Mouse (Mus musculus): ENCODE data around the gene Micu1. TPM values are rescaled to one million over a fixed set of nuclear protein-coding genes. Genes with fewer than 3 reads are reported as not detected.

Gene Micu1
- polyA plus RNA-seq, 1 experiment from 2014 or later, result 87.9 TPM

DNA sequence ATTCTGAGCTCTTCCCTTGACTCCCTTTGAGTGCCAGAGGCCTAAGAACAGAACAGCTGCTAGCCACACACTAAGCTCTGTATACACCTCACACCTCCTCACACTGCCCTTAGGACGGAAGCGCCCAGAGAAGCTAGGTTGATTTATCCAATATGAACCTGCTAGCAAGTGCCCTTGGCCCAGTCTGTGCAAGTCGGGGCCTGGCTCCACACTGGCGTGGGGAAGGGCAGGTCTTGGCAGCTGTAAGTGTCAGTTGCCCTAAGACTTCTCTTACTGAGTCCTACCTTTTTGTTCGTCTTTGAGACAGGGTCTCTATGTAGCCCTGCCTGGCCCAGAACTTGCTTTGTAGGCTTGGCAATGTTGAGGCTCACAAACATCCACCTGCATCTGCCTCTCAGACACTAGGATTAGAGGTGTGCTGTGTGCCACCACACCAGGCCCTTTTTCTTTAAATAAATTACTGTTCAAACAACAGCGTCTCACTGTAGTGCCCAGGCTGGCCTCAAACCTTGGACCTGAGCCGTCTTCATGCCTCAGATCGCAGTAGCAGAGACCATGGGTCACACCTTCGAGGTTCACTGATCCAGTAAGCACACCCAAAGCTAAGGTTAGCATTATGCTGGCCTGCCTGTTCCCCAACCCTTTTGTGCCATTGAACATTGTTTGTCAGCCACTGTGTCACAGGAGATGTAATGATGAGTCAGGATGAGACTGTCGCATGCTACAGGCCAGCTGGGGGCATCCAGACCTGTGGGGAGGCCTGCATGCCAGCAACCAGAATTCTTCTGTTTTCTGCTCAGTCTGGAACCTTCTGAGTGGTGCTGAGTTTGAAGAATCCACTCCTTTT, 182.3 kb downstream of the Micu1 start:
- ATAC-seq (ENCODE audit: low read depth), result no peak
- 0 out of 2 replicates have a peak overlapping the region, but pooled peaks have one; percentile 34 for H3K9ac ChIP-seq
- 90% methylated on average over 10 of the region's 10 CpGs for WGBS
- no peaks in the 10 kb centered on the region for H3K9me3 ChIP-seq
- no peaks in the 10 kb centered on the region for H3K27me3 ChIP-seq
- no peak overlapping the region for H3K27ac ChIP-seq (replicated peaks)
- H3K4me2 ChIP-seq, result no peak overlapping the region
- no peaks in the 10 kb centered on the region for H3K36me3 ChIP-seq
- no peak overlapping the region for H3K4me3 ChIP-seq
- peaks cover 26% of the 10 kb centered on the region for H3K4me1 ChIP-seq (replicated peaks)

DNA sequence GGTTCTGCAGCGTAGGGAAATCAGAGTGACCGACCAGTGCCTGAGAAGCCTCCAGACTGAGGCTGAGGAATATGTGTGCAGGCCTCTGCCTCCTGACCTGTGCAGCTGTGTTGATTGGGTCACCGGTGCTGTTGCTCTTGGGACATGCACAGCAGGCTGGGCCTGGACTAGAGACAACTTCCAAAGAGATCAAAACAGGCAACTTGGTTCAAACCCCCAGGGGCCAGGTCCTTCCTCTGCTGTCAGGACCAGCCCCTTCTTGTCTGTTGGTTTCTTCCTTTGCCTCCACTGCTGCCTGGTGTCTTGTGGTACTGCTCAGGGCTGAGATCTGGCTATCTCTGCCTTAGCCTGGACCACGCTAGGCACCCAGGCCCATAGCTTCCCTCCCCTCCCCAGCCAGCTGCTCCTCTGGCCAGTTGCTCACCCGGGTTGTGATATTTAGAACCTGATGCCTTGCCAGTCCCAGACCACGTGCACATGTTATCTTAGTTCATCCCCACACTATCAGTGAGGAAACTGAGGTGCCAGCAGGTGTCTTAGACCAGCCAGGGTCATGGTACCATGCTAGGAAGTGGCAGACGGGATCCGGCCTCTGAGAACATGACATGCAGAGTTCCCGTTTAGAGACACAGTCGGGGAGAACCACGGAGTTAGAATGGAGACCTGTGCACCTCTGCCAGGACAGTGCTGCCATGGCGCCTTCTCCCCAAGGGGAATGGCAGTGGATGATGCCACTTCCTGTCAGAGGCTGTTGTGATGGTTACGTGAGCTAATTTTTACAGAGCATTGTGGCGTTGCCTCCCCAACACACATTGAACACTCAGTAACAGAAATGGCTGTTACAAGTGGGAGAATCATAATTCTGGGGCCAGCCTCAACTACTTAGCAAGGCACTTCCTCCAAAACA, 183.2 kb downstream of the Micu1 start:
- H3K9me3 ChIP-seq, result no peaks in the 10 kb centered on the region
- H3K36me3 ChIP-seq, result peaks cover under 1% of the 10 kb centered on the region
- no peak for ATAC-seq (ENCODE audit: low read depth)
- 0 out of 2 replicates have a peak overlapping the region, but pooled peaks have one; percentile 34 for H3K9ac ChIP-seq
- no peak overlapping the region for H3K4me2 ChIP-seq
- H3K4me1 ChIP-seq (replicated peaks), result peaks cover 24% of the 10 kb centered on the region
- WGBS, result 91% methylated on average over 14 of the region's 14 CpGs
- H3K27ac ChIP-seq (replicated peaks), result no peak overlapping the region
- no peaks in the 10 kb centered on the region for H3K27me3 ChIP-seq
- H3K4me3 ChIP-seq, result no peak overlapping the region

DNA sequence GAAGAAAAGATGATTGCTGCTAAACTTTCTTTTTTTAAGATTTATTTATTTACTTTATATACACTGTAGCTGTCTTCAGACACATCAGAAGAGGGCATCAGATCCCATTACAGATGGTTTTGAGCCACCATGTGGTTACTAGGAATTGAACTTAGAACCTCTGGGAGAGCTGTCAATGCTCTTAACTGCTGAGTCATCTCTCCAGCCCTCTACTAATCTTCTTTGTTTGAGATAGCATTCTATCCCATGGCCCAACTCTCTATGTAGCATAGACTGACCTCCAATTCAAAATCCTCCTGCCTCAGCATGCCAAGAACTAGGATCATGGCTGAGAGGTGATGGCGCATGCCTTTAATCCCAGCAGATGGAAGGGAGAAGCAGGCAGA, 183.8 kb downstream of the Micu1 start:
- H3K4me3 ChIP-seq, result no peak overlapping the region
- no peak for ATAC-seq (ENCODE audit: low read depth)
- H3K27ac ChIP-seq (replicated peaks), result no peak overlapping the region
- H3K4me2 ChIP-seq, result no peak overlapping the region
- whole genome bisulfite sequencing, result 100% methylated on average over 1 of the region's 1 CpGs
- no peak overlapping the region for H3K9ac ChIP-seq
- H3K36me3 ChIP-seq, result peaks cover 7% of the 10 kb centered on the region
- H3K9me3 ChIP-seq, result no peaks in the 10 kb centered on the region
- H3K27me3 ChIP-seq, result no peaks in the 10 kb centered on the region
- H3K4me1 ChIP-seq (replicated peaks), result peaks cover 17% of the 10 kb centered on the region

DNA sequence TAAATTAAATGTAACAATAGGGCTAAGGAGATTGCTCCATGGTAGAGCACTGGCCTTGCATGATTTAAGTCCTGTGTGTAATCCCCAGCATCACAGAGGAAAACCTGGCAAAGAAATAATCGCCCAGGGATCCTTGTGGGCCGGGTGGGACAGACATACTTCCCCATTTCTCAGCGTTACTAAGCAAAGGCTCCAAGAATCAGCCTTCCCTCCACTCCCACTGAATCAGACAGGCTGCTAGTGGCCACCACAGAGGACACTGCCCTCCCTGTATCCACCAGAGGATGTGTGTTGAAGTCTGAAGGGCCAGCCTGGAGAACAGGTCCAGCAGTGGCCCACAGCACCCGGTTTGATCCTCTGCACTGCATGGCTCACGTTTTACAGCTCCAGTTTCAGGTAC, 185.2 kb downstream of the Micu1 start:
- no peak overlapping the region for H3K4me2 ChIP-seq
- H3K9ac ChIP-seq, result no peak overlapping the region
- no peak for ATAC-seq (ENCODE audit: low read depth)
- peaks cover 14% of the 10 kb centered on the region; the same call in 1 of the 2 replicates for H3K4me1 ChIP-seq (replicated peaks)
- no peak overlapping the region for H3K27ac ChIP-seq (replicated peaks)
- H3K36me3 ChIP-seq, result peaks cover 20% of the 10 kb centered on the region
- WGBS, result 90% methylated on average over 5 of the region's 5 CpGs
- no peaks in the 10 kb centered on the region for H3K27me3 ChIP-seq
- H3K4me3 ChIP-seq, result no peak overlapping the region
- no peaks in the 10 kb centered on the region for H3K9me3 ChIP-seq

DNA sequence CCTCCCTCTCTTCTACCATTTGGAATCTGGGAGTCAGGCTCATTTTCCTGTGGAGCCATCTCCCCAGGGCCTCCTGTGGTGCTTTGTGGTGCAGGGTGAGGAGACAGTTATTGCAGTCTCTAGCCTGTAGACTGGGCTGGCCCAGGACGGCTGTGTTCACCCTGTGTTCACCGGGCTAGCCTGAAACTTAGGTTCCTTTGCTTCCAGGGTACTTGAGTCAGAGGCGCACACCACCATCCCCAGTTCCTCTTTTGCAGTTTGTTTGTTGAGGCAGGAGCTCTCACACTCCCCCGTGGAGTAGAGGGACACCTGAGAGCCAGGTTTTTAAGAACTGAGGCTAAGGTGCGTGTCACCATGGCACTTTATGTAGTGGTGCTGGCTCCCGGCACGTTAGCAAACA, 187.1 kb downstream of the Micu1 start:
- no peak overlapping the region for H3K4me3 ChIP-seq
- ATAC-seq (ENCODE audit: low read depth), result no peak
- H3K27me3 ChIP-seq, result no peaks in the 10 kb centered on the region
- peaks cover 26% of the 10 kb centered on the region; the same call in 1 of the 2 replicates for H3K4me1 ChIP-seq (replicated peaks)
- no peak overlapping the region for H3K4me2 ChIP-seq
- WGBS, result 90% methylated on average over 7 of the region's 7 CpGs
- H3K9ac ChIP-seq, result no peak overlapping the region
- peaks cover 29% of the 10 kb centered on the region for H3K36me3 ChIP-seq
- 0 out of 2 replicates have a peak overlapping the region, but pooled peaks have one; percentile 34 for H3K27ac ChIP-seq (replicated peaks)
- no peaks in the 10 kb centered on the region for H3K9me3 ChIP-seq

DNA sequence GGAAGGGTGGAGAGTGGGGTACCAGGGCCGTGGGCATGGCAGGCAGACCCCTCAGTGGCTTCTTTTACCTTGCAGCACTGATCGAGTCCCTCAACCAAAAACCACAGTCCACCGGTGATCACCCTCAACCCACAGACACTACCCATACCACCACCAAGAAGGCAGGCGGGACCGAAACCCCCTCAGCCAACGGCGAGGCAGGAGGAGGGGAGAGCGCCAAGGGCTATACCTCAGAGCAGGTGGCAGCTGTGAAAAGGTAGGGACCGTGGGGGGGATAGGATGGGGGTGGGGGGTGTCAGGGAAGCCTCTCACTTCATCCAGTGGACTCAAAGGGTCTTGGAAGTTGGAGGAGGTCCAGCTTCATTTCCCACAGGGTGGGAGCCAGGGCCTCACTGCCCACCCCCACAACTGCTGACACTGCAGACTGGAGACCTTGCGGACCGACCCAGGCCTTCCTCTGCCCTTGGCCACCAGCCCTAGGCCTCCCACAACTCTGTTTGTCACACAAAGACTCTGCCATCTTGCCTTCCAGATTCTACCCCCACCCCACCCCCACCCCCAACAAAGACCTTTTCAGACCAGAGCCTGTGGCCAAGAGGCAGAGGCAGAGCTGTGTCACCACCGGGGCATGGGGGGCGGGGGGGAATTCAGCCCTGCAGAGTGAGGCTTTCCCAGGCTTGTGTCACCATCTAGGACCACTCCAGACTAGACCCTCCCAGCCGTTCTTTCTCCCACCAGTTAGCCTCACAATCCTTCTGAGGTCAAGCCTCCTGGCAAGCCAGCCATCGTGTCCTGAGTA, 187.9 kb downstream of the Micu1 start:
- H3K36me3 ChIP-seq, result peaks cover 32% of the 10 kb centered on the region
- no peak overlapping the region for H3K4me2 ChIP-seq
- H3K27me3 ChIP-seq, result no peaks in the 10 kb centered on the region
- H3K4me3 ChIP-seq, result no peak overlapping the region
- no peaks in the 10 kb centered on the region for H3K9me3 ChIP-seq
- peaks cover 25% of the 10 kb centered on the region for H3K4me1 ChIP-seq (replicated peaks)
- 86% methylated on average over 15 of the region's 15 CpGs for WGBS
- ATAC-seq (ENCODE audit: low read depth), result no peak
- peak overlapping the region; percentile 26; the same call in 1 of the 2 replicates for H3K9ac ChIP-seq
- peak overlapping the region; percentile 42 for H3K27ac ChIP-seq (replicated peaks)

DNA sequence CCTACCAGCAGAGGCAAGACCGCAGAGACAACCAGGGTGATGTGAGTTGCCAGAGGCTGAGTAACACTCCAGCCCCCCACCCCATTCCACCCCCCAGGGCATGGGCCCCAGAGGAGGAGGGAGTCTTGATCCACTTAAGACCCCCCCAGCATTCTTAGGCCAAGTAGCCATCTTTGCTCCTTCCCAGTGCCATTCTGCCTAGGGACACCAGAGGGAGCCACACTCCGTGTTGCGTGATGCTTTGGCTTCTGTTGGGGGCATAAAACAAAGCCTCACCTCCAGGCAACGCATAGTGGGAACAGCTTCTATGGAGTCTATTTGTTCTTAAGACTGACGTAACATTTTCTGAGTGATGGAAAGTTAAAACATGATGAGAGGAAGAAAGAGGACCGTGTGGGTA, 190.7 kb downstream of the Micu1 start:
- 0 out of 2 replicates have a peak overlapping the region, but pooled peaks have one; percentile 14 for H3K9ac ChIP-seq
- no peak overlapping the region for H3K4me2 ChIP-seq
- no peaks in the 10 kb centered on the region for H3K9me3 ChIP-seq
- no peak for ATAC-seq (ENCODE audit: low read depth)
- H3K36me3 ChIP-seq, result peaks cover 50% of the 10 kb centered on the region
- H3K4me3 ChIP-seq, result no peak overlapping the region
- WGBS, result 32% methylated on average over 6 of the region's 6 CpGs
- H3K4me1 ChIP-seq (replicated peaks), result peaks cover 45% of the 10 kb centered on the region
- no peak overlapping the region; the same call in 1 of the 2 replicates for H3K27ac ChIP-seq (replicated peaks)
- no peaks in the 10 kb centered on the region for H3K27me3 ChIP-seq

DNA sequence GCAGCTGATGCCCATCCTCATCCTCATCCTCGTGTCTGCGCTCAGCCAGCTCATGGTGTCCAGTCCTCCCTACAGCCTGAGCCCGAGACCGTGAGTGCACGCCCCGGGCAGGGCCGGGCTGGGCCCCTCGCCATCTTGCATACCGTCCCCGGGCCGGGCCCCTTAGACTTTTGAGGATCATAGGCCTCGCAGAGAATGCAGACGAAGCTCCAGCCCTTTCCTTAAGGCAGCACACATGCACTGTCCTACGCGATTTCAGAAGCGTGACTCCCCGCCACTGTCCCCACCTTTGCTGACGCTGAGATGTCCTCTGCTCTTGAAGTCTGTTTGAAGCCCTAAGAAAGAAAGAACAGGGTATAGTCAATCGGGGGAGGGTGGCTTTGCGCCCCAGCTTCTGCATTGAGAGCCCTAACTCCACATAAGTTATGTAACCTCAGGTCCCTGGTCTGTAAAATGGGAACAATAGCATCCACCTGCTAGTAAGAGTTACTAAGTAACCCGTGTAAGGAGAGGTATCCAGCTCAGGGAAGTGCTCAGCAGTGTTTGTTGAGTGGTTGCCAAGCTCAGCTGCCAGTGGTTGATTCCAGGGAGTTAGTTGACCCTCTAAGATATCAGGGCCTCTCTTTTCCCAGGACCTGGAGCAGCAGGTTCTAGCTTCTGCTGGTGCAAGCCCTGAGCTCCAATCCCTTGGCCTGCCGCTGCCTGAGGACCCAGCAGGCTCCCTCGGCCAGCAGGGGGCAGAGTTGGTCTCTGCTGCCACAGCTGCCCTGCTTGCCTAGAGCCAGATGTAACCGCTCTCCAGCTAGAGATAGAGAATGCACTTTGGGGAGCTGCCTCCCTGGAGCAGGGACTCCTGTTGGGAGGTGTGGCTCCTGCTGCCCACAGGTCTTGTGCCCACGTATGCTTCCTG, 192.2 kb downstream of the Micu1 start:
- Histone ChIP-seq H3K4me1 (replicated peaks) (peaks cover 56% of the 10 kb centered on the region), H3K4me2 (no peak overlapping the region), H3K27me3 (no peaks in the 10 kb centered on the region), H3K4me3 (no peak overlapping the region), H3K27ac (replicated peaks) (0 out of 2 replicates have a peak overlapping the region, but pooled peaks have one; percentile 7), H3K9me3 (no peaks in the 10 kb centered on the region), H3K9ac (no peak overlapping the region), H3K36me3 (peaks cover 54% of the 10 kb centered on the region)
- 80% methylated on average over 25 of the region's 25 CpGs for WGBS
- no peak for ATAC-seq (ENCODE audit: low read depth)

DNA sequence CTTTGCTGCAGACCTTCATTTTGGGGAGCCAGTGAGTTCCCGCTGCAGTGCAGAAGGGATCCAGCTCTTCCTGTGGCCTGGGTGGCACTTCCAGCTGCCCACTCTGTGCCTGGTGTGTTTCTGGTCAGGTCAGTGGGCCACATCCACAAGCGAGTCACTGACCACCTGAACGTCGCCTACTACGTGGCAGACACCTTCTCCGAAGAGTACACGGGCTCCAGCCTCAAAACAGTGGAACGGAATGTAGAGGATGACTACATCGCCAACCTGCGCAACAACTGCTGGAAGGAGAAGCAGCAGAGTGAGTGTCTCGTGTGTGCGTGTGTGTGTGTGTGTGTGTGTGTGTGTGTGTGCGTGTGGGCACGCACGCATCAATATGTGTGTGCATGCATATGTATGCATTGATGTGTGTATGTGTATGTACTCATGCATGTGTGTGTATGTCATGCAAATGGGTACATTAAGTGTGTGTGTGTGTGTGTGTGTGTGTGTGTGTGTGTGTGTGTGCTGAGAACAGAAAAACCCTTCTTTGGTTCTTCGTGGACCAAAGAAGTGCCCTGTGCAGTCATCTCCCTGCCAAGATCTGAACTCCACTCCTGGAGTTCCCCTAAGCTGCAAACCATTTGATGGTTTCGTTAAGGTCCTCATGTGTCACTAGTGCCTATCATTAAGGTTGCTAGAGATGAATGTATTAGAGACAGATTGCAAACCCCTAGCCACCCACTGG, 193.3 kb downstream of the Micu1 start:
- H3K36me3 ChIP-seq, result peaks cover 52% of the 10 kb centered on the region
- H3K4me3 ChIP-seq, result no peak overlapping the region
- no peak overlapping the region for H3K4me2 ChIP-seq
- H3K4me1 ChIP-seq (replicated peaks), result peaks cover 67% of the 10 kb centered on the region
- H3K27me3 ChIP-seq, result no peaks in the 10 kb centered on the region
- H3K9me3 ChIP-seq, result no peaks in the 10 kb centered on the region
- H3K27ac ChIP-seq (replicated peaks), result 0 out of 2 replicates have a peak overlapping the region, but pooled peaks have one; percentile 98
- ATAC-seq (ENCODE audit: low read depth), result no peak
- WGBS, result 95% methylated on average over 17 of the region's 17 CpGs
- no peak overlapping the region for H3K9ac ChIP-seq

DNA sequence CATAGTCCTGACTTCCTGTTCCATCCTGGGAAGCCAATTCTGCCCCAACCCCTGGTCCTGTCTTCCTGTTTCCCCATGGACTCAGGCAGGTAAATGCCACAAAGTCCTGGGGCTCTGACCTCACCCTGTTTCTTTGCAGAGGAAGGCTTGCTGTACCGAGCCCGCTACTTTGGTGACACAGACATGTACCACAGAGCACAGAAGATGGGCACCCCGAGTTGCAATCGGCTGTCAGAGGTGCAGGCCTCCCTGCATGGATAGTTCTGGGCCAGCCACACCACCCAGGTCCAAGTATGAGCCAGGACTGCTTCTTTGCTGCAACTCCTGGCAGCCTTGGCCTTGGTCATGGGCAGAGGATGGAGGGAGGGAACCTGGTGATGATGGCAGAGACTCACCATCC, 193.9 kb downstream of the Micu1 start:
- Histone ChIP-seq H3K4me3 (no peak overlapping the region), H3K4me1 (replicated peaks) (peaks cover 73% of the 10 kb centered on the region), H3K9me3 (no peaks in the 10 kb centered on the region), H3K9ac (peak overlapping the region; percentile 60; the same call in 1 of the 2 replicates), H3K4me2 (no peak overlapping the region), H3K36me3 (peaks cover 47% of the 10 kb centered on the region), H3K27ac (replicated peaks) (peak overlapping the region; percentile 98), H3K27me3 (no peaks in the 10 kb centered on the region)
- 95% methylated on average over 4 of the region's 4 CpGs for WGBS
- ATAC-seq (ENCODE audit: low read depth), result no peak

Measured in neural tube, embryonic 13.5 days (tissue).